Mouse (Mus musculus) embryonic facial prominence, embryonic 14.5 days (tissue): ENCODE data around the gene Ptges3. TPM values are rescaled to one million over a fixed set of nuclear protein-coding genes. Genes with fewer than 3 reads are reported as not detected.

Experiments
- ATAC-seq: fragments of 200-750 bp; cut with Nextera tagmentation; 2 replicates; pipeline ENCODE4 v1.8.0; 2017; ENCODE audit warnings: low read depth, moderate number of reproducible peaks, moderate TSS enrichment
- DNase-seq: peaks from one replicate; pipeline ENCODE4 v3.0.0-alpha.2; 2015; ENCODE audit warnings: low spot score
- H3K27ac ChIP-seq: fragments of 300-500 bp; sonication (generic); replicated peaks from 2 replicates; pipeline ENCODE4 v1.5.1; 2014; ENCODE audit warnings: low read depth, mild to moderate bottlenecking, low read length, moderate library complexity
- H3K27me3 ChIP-seq: fragments of 300-500 bp; sonication (generic); replicated peaks from 2 replicates; pipeline ENCODE4 v1.6.1; 2014; ENCODE audit warnings: low read length; ENCODE audit not compliant: control insufficient read depth, insufficient read depth
- H3K36me3 ChIP-seq: fragments of 300-500 bp; sonication (generic); 2 replicates; pipeline ENCODE4 v1.6.1; 2014; ENCODE audit warnings: low read length, mixed read lengths; ENCODE audit not compliant: control insufficient read depth, insufficient read depth
- H3K4me1 ChIP-seq: fragments of 300-500 bp; sonication (generic); 2 replicates; pipeline ENCODE4 v1.6.1; 2014; ENCODE audit warnings: antibody characterized with exemption, low read length; ENCODE audit not compliant: control insufficient read depth, insufficient read depth
- H3K4me2 ChIP-seq: fragments of 300-500 bp; sonication (generic); 2 replicates; pipeline ENCODE4 v1.6.1; 2014; ENCODE audit warnings: low read depth, mild to moderate bottlenecking, low read length, moderate library complexity, mixed read lengths
- H3K4me3 ChIP-seq: fragments of 300-500 bp; sonication (generic); 2 replicates; pipeline ENCODE4 v1.5.1; 2014; ENCODE audit warnings: low read depth, mild to moderate bottlenecking, low read length
- H3K9ac ChIP-seq: fragments of 300-500 bp; sonication (generic); 2 replicates; pipeline ENCODE4 v1.6.1; 2014; ENCODE audit warnings: low read depth, mild to moderate bottlenecking, low read length, moderate library complexity, mixed read lengths
- H3K9me3 ChIP-seq: fragments of 300-500 bp; sonication (generic); 2 replicates; pipeline ENCODE4 v1.6.1; 2016; ENCODE audit warnings: low read length; ENCODE audit not compliant: control insufficient read depth
- WGBS: fragments of 180-500 bp; shearing (Covaris S2); extraction: QIAGEN DNeasy Blood & Tissue Kit; methylation state at CpG from one replicate; pipeline ENCODE4 v1.1.7; 2014; 5-methylcytosine and 5-hydroxymethylcytosine counted together
- polyA plus RNA-seq: library from polyadenylated mRNA; unstranded; fragments of >200 nt; fragmentation: Nextera tagmentation; extraction: Ambion mirVana; gene quantifications from 2 replicates; pipeline ENCODE4 v1.2.1, GENCODE M21; 2014

Gene Ptges3
- 450 and 475 TPM in 2 replicates for polyA plus RNA-seq

GRCm38 (mm10) chr10:128058601-128059151 lies at the start of gene Ptges3:
TSS of gene Ptges3 (plus strand) at chr10:128058954.
- DNase-seq (peak; percentile 98), ATAC-seq (peak; percentile 93)
- H3K4me3 ChIP-seq: peak within 1 kb of the TSS; percentile 85
- peaks cover 11% of the 10 kb centered on the region for H3K4me1 ChIP-seq
- no peaks in the 10 kb centered on the region for H3K27me3 ChIP-seq
- H3K27ac ChIP-seq: peak within 1 kb of the TSS; percentile 99
- peak within 1 kb of the TSS; percentile 79 for H3K4me2 ChIP-seq
- H3K9me3 ChIP-seq: no peaks in the 10 kb centered on the region
- H3K36me3 ChIP-seq: peaks cover 16% of the 10 kb centered on the region; the same call in 1 of the 2 replicates
- 0% methylated on average over 30 of the region's 72 CpGs for WGBS
- peak within 1 kb of the TSS; percentile 95 for H3K9ac ChIP-seq

GRCm38 (mm10) chr10:128009735-128010134 lies 49.0 kb upstream of the Ptges3 start:
- H3K4me1 ChIP-seq: no peaks in the 10 kb centered on the region
- no peaks in the 10 kb centered on the region for H3K9me3 ChIP-seq
- H3K4me2 ChIP-seq: no peak overlapping the region
- DNase-seq (no peak), ATAC-seq (no peak)
- WGBS: 73% methylated on average over 5 of the region's 5 CpGs
- H3K36me3 ChIP-seq: no peaks in the 10 kb centered on the region
- no peaks in the 10 kb centered on the region for H3K27me3 ChIP-seq
- H3K4me3 ChIP-seq: no peak overlapping the region
- H3K9ac ChIP-seq: no peak overlapping the region
- no peak overlapping the region for H3K27ac ChIP-seq

GRCm38 (mm10) chr10:128015068-128015934 lies 43.5 kb upstream of the Ptges3 start, which contains the start of gene Prim1:
TSS of gene Prim1 (plus strand) at chr10:128015168.
- H3K4me1 ChIP-seq: peaks cover 8% of the 10 kb centered on the region
- H3K9me3 ChIP-seq: no peaks in the 10 kb centered on the region
- peak within 1 kb of the TSS; percentile 79 for H3K9ac ChIP-seq
- H3K4me2 ChIP-seq: peak within 1 kb of the TSS; percentile 66
- H3K27ac ChIP-seq: peak within 1 kb of the TSS; percentile 87
- ATAC-seq (peak; percentile 96), DNase-seq (peak; percentile 93)
- H3K4me3 ChIP-seq: peak within 1 kb of the TSS; percentile 73
- 5% methylated on average over 31 of the region's 31 CpGs for WGBS
- H3K27me3 ChIP-seq: no peaks in the 10 kb centered on the region
- peaks cover 23% of the 10 kb centered on the region for H3K36me3 ChIP-seq

- Histone ChIP-seq H3K27me3 (no peaks in the 10 kb centered on the region), H3K4me1 (no peaks in the 10 kb centered on the region), H3K4me3 (no peak overlapping the region), H3K27ac (no peak overlapping the region), H3K36me3 (peaks cover 84% of the 10 kb centered on the region), H3K4me2 (no peak overlapping the region), H3K9me3 (no peaks in the 10 kb centered on the region), H3K9ac (no peak overlapping the region)
- ATAC-seq (no peak), DNase-seq (no peak)
- WGBS: 95% methylated on average over 5 of the region's 5 CpGs
Observed at GRCm38 (mm10) chr10:128022196-128022595, 36.6 kb upstream of the Ptges3 start.

- no peak overlapping the region for H3K27ac ChIP-seq
- H3K27me3 ChIP-seq: no peaks in the 10 kb centered on the region
- no peak overlapping the region for H3K9ac ChIP-seq
- WGBS: 97% methylated on average over 10 of the region's 10 CpGs
- peaks cover 79% of the 10 kb centered on the region for H3K36me3 ChIP-seq
- H3K9me3 ChIP-seq: no peaks in the 10 kb centered on the region
- H3K4me1 ChIP-seq: no peaks in the 10 kb centered on the region
- no peak overlapping the region for H3K4me3 ChIP-seq
- H3K4me2 ChIP-seq: no peak overlapping the region
- ATAC-seq: no peak
- DNase-seq: no peak
Observed at GRCm38 (mm10) chr10:128023496-128023895, 35.3 kb upstream of the Ptges3 start.

- H3K9ac ChIP-seq: no peak overlapping the region
- H3K4me1 ChIP-seq: peaks cover 5% of the 10 kb centered on the region
- 94% methylated on average over 7 of the region's 7 CpGs for WGBS
- H3K27me3 ChIP-seq: no peaks in the 10 kb centered on the region
- H3K27ac ChIP-seq: no peak overlapping the region
- H3K4me3 ChIP-seq: no peak overlapping the region
- DNase-seq: no peak
- H3K36me3 ChIP-seq: peaks cover 57% of the 10 kb centered on the region
- no peaks in the 10 kb centered on the region for H3K9me3 ChIP-seq
- no peak overlapping the region for H3K4me2 ChIP-seq
- ATAC-seq: no peak
Observed at GRCm38 (mm10) chr10:128029931-128030330, 28.8 kb upstream of the Ptges3 start.

- H3K4me1 ChIP-seq: peaks cover 5% of the 10 kb centered on the region
- DNase-seq (no peak), ATAC-seq (no peak)
- H3K9me3 ChIP-seq: no peaks in the 10 kb centered on the region
- H3K4me3 ChIP-seq: no peak overlapping the region
- WGBS: 69% methylated on average over 2 of the region's 2 CpGs
- no peaks in the 10 kb centered on the region for H3K27me3 ChIP-seq
- H3K27ac ChIP-seq: no peak overlapping the region
- no peak overlapping the region for H3K9ac ChIP-seq
- H3K4me2 ChIP-seq: no peak overlapping the region
- H3K36me3 ChIP-seq: peaks cover 48% of the 10 kb centered on the region
Observed at GRCm38 (mm10) chr10:128030860-128031259, 27.9 kb upstream of the Ptges3 start.

GRCm38 (mm10) chr10:128036746-128037425 lies 21.9 kb upstream of the Ptges3 start:
- DNase-seq: peak; percentile 80
- peaks cover 30% of the 10 kb centered on the region for H3K4me1 ChIP-seq
- peak overlapping the region; percentile 96 for H3K27ac ChIP-seq
- 6% methylated on average over 10 of the region's 10 CpGs for WGBS
- peak overlapping the region; percentile 99 for H3K9ac ChIP-seq
- H3K27me3 ChIP-seq: no peaks in the 10 kb centered on the region
- H3K36me3 ChIP-seq: peaks cover 38% of the 10 kb centered on the region
- H3K4me3 ChIP-seq: peak overlapping the region; percentile 95
- H3K9me3 ChIP-seq: no peaks in the 10 kb centered on the region
- 0 out of 2 replicates have a peak, but pooled peaks have one; percentile 4 for ATAC-seq
- peak overlapping the region; percentile 82 for H3K4me2 ChIP-seq
